Mouse (Mus musculus): ENCODE data around the gene Mipol1. TPM values are rescaled to one million over a fixed set of nuclear protein-coding genes. Genes with fewer than 3 reads are reported as not detected.

Gene Mipol1
- polyA plus RNA-seq (2012; rRNA removed), result 4.2 and 4.6 TPM in 2 replicates

GRCm38 (mm10) chr12:57230192-57230706, at the start of gene Mipol1, which contains the start of gene Prps1l3:
Gene Mipol1, plus strand, starts transcription at chr12:57230427.
Gene Prps1l3, plus strand, starts transcription at chr12:57230412.

GRCm38 (mm10) chr12:57197363-57198026, 32.7 kb upstream of the Mipol1 start, which contains the start of gene Slc25a21:
Gene Slc25a21, minus strand, starts transcription at chr12:57197472.

Other genes starting within 250 kb of the Mipol1 start
- gene Slc25a21, start 33.0 kb upstream of the Mipol1 start, polyA plus RNA-seq (2012; rRNA removed), result 0.05 and 0.10 TPM in 2 replicates
- 18.6 and 19.1 TPM in 2 replicates for gene Prps1l3, start within 50 bp of the Mipol1 start, polyA plus RNA-seq (2012; rRNA removed)

All from central nervous system, embryonic 14 days (tissue).